Mouse (Mus musculus): ENCODE measurements at regions not wholly inside any gene's neighbourhood (a gene's known extent, or its start where the extent isn't known, plus 50 kb on each side); places are given as distances from the start of the nearest gene placed in this dataset.

GRCm38 (mm10) chr16:66257921-66258320, 442.9 kb downstream of the Vgll3 start:
- no peak for TF ChIP-seq POLR2A (IDR thresholded peaks at IDR 0.05; ENCODE audit: extremely low read depth, insufficient read depth, low read length)
- TF ChIP-seq CTCF (IDR thresholded peaks at IDR 0.05; ENCODE audit: low read depth, low read length), result no peak
